Mouse (Mus musculus) liver, embryonic 14.5 days (tissue): ENCODE data around the gene Atp6v0b.

ENCODE experiments used
- CTCF ChIP-seq: IDR thresholded peaks from 2 replicates; pipeline ENCODE4 v1.5.1; 2016; ENCODE audit warnings: antibody characterized with exemption, low read depth, control low read depth
- EP300 ChIP-seq: IDR thresholded peaks from 2 replicates; pipeline ENCODE4 v1.6.1; 2016; ENCODE audit warnings: antibody characterized with exemption, low read depth

DNA sequence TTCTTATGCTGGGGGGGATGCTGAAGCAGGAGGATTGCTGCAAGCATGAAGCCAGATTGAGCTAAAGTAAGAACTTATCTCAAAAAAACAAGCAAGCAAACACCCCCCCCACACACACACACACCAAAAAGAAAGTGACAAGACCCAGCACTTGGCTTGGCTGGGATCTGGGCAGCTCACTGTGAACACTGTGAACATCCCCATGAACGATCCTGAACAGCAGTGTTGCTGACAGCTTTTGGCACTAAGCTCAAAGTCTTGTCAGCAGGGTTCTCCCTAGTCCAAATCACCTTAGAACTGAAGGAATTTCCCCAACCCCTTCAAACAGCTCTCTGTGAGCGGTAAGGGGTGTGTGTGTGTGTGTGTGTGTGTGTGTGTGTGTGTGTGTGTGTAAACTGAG lies 36.3 kb upstream of the Atp6v0b start:
- TF ChIP-seq EP300 (no peak), CTCF (no peak)
